Mouse (Mus musculus) CD4-positive, CD25-positive, alpha-beta regulatory T cell, adult 2 months (primary cell): ENCODE measurements around the gene Sostdc1.

ENCODE experiments used
- DNase-seq: peaks from one replicate; pipeline ENCODE4 v3.0.0-alpha.2; 2012; ENCODE audit warnings: low read depth, low spot score

Gene Sostdc1

DNA sequence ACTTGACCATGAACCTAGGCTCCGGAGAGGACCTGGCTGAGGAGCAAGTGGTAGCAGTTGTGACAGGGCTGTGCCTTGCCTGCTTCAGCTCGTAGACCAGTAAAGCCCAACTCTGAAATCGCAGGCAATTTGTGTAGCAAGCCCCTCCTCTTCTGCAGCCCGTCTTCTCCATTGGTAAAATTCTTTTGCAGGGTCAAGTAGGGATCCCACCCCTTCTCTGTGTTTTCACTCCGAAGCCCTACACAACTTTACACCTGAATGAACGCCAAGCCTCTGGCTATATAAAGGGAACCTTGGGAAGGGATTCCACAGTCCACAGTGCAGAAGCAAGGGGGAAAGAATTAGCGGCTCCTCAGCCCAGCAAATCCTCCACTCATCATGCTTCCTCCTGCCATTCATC is at the start of gene Sostdc1:
Sostdc1 (plus strand) TSS at position 224 of the 400 bp plus-strand sequence.
- DNase-seq: no peak

DNA sequence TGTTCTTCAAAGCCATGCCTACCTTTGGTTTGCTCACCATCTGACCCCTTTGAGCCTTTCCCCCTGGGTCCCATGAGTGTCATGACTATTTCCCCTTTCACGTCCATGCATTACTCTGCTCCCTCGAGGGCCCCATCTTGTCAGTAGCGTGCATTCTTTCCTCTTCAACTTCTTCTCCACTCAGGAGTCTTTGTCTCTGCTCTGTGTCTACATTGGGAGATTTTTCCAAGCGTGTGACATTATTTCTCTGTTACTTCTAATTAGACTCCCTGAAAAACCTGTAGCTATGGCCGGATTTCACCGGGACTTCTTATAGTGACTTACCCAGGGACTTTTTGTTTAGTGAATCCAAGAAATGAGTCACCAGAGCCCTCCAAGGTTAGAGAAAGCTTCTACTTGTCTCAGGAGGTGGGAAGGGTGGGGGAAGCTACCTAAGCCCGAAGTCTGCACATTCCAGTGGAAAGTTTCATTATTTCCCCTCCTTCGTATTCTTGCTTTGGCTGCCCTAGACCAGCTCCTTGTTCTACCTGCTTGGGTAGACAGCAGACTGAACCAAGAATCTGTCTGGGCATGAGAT is 46.2 kb upstream of the Sostdc1 start:
- no peak for DNase-seq

DNA sequence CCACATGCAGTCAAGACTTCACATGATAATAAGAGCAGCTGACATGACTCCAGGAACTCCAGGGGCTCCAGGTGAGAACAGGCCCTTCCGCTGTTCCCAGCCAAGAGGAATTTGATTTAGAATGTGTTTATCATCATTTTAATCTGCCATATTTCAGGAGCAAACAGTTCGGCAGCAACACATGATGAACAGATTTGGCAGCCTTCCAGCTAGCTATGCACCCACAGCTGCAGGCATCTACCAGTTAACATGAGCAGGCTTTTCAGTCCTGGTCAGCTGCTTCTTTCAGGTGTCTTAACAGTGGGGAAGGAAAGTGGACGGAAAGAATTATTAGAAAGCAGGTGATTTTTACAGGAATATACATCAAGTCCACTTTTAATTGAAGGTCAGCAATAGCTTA is 39.1 kb upstream of the Sostdc1 start:
- DNase-seq: no peak

DNA sequence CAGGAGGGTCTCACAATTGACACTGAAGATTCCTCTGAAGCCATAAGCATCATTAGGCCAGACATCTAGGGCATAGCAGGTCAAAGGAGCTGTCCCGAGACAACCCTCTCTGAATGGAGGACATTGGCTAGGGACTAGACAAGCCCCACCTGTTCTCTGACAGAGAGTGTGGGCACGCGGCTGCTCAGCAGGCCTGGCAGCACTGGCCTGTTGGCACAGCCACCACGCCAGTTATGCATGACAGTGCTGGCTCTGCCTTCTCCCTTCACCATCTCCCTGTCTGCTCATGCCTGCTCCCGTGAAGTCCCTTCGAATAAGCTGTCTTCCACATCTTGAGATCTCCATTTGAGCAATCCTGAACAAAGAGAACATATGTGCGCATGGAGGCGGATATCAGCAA is 24.3 kb upstream of the Sostdc1 start:
- DNase-seq: no peak

DNA sequence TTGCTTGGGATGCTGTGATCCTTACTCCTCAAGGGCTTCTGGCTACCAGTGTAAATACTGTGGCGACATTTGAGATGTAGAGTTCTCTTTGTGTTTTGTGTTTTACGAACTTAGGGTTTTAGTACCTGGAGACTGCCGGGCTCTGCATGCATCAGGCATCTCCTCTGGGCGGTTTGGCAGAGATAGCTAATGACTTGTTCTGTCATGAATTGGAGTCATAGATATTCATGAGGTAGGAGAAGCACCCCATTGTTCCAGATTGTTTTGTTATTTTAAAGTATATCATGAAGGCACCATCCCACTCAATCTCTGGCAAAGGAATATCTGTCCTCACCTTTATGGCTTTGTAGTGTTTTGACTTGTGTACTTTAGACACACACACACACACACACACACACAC is 23.5 kb upstream of the Sostdc1 start:
- DNase-seq: no peak

DNA sequence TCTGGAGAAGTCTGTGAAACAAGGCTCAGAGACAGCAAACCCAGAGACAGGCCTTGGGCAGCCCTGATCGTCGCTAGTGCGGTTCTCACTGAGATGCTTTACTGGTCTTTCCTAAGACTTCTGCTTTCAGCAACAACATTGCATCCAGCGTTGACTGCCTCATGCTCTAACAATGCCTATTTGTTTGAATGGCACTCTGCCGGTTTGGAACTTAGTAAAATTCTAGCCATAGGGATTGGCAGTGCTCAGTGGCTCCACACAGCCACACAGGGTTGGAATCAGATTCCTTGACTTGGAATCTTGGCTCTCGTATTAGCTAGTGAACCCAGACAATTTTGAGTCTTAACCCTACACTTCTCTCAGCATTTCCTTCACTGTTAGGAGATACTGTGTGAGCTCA is 22.6 kb upstream of the Sostdc1 start:
- DNase-seq: no peak

DNA sequence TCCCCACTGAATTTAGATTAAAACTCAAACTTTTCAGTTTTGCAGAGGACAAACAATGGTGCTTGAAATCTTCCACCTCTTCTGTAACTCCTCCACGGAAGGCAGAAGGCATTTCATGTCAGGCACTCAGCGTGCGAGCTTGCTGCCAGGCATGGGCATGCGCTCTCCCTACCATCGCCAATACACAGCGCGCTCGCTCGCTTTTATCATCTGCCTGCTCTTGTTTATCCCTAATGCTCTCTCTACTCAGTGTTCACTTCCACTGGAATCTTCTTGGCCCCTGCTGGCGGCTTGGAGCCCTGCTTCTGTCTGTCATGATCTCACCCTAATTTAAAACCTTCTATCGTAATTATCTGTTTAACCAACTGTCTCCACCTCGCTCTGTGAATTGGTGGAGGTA is 11.6 kb upstream of the Sostdc1 start:
- no peak for DNase-seq

DNA sequence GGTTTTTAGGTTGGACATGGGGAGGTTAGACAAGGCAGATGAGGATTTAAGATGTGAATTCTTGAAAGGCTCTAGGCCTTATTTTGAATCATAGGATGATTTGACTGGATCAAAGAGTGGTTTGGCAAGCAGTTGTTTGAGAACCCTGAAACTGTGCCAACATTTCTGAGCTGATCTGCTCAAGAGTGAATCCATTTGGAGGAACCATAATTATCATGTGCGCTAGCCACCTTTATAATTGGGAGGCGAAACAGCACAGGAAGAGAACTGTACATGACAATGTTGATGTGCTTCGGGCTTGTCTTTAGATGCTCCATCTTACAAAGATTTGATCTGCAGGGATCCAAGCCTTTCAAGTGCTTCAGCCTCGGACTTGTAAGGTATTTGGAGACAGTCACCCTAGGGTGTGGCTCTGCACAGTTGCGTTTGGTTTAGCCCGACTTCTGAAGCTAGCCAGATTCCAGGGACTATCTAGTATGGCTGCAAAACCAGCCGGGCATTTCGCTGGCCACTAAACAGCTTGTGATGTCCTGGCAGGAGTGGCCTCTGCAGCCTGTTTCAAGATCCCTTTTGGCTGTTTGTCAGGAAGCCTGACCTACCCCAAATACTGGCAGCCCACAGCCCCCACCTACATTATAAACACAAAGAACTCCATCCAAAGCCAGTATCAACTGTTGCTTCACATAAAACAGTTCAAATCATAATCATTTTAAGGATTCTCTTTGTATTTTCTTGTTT is 10.9 kb upstream of the Sostdc1 start:
- DNase-seq: no peak

DNA sequence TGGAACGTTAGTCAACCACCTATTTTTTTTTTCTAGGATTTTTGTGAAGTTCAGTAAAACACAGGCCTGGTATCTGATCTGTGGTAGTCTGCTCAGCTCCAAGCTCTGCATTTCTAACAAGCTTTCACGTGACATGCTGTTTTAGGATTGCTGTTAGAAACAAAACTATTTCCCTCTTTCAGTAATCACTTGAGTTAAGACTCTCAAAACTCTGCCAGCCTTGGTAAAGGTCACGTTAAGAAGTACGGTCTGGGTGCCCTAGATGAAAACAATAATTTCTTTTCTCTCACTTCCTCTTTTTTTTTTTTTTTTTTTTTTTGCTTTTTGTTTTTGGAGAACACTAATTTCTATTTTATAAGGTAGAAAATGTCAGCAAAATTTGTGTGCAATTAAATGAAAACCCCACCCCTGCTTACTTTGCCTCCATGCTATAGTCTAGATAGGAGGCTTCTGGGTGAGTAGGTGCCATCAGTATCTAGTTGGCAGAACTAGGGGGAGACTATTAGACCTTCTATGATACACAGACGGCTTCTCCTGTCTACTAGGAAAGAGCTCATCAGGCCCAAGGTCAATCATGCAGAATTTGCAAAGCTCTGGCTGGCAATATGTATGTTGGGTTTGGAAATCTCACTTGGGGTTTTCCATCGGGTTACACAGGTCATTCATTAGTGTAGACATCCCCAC is 5.1 kb upstream of the Sostdc1 start:
- no peak for DNase-seq

DNA sequence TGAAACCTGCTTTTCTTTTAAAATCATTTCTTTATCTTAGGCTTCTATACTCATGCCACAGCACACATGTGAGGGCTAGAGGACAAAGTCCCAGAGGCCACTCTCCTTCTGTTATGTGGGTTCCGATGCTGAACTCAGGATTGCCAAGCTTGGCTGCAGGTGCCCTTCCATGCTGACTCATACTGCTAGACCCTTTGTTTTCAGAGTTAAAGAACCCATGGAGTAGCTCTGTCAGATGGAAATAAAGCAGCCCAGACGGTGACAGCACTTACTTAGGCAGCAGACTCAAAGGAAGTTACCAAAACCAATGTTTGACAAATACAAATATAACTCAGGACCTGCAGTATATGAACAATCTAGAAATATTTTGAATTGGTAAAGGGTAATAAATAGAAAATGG is 924 bp upstream of the Sostdc1 start:
- DNase-seq: no peak

DNA sequence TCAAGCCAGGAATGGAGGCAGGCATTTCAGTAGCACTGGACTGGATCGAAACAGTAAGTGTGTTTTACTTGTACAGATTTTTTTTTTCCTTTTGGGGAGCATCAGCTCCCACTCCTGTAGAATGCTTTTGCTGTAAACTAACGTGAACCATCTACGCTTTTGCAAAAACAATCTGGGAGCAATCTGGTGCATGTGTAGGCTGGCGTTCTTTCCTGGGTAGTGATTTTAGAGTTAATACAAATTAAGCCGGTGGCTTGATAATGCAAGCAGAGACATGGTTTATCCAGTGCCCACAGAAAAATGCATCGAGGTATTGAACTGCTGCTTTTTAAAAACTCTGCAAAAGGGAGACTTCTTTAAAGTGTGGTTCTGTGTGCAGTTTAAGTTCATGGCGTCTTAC is 507 bp downstream of the Sostdc1 start:
- DNase-seq: no peak

DNA sequence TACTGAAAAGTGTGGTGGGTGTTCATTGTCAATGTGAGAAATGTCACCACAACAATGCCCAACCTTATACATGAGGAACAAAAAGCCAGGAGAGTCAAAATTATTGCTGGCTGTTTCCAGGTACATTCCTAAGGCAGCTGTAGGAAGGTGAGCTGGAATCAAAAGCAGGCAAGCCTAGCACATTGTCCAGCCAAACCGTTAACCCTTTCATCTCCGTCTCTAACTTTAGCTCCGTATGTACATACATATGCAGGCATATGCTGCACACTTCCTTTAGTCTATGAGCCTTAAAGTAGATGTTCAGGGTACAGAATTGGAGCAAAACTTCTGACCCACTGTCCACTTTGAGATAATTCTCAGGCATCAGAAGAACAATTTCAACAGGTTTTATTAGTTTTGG is 1.6 kb downstream of the Sostdc1 start:
- DNase-seq: no peak

DNA sequence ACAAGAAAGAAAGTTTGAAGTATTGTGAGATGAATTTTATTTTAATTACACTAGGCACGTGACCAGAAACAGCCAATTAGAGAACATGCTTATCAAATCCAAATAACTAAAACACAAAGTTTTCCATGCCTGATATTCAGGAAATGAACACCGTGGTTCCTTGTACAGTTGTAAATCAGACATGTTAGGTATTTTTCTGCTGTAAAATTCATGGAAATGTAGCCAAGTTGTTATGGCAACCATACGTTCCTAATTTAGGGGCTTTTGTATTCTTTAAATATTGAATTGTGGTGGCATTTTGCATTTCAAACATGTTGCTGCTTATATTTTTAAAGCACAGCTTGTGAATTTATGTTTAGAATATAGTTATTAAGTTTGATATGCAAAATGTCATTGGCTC is 2.1 kb downstream of the Sostdc1 start:
- DNase-seq: no peak

DNA sequence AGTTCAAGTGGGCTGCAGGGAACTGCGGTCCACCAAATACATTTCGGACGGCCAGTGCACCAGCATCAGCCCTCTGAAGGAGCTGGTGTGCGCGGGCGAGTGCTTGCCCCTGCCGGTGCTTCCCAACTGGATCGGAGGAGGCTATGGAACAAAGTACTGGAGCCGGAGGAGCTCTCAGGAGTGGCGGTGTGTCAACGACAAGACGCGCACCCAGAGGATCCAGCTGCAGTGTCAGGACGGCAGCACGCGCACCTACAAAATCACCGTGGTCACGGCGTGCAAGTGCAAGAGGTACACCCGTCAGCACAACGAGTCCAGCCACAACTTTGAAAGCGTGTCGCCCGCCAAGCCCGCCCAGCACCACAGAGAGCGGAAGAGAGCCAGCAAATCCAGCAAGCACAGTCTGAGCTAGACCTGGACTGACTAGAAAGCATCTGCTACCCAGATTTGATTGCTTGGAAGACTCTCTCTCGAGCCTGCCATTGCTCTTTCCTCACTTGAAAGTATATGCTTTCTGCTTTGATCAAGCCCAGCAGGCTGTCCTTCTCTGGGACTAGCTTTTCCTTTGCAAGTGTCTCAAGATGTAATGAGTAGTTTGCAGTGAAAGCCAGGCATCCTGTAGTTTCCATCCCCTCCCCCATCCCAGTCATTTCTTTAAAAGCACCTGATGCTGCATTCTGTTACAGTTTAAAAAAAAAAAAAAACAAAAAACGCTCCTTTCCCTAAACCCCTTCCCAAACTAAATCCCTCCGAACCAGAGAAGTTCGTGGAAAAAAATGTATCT is 3.3 kb downstream of the Sostdc1 start:
- peak; percentile 41 for DNase-seq

DNA sequence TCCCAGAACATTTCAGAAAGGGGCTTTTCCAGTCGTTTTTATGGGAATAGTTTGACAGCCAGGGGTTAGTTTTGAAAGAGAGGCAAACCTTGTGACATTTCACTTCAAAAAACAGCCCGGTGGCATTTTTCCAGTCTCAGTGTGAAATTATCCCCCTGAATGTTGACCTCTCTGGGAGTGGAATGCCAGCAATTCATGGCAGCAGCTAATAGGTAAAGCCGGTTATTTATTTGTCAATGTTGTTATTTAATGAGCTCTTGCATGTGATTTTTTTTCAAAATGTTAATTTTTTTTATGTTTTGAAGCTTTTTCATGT is 3.8 kb downstream of the Sostdc1 start:
- no peak for DNase-seq

DNA sequence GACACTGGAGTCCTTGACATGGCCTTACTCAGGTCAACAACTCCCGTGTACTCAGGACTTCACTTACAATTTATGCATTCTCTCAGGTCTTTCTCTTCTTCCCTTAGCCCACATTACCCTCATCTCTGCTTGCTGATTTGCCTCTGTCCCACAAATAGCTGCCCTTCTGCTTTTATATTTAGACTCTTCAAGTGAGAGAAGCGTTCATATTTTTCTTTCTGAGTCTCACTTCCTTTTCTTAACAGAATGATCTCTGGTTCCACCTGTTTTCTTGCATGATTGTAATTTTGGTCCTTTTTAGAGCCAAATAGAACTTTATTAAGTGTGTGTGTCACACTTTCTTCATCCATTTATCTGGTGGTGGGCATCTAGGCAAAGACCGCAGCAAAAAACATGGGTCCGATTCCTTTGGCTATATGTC is 12.2 kb downstream of the Sostdc1 start:
- no peak for DNase-seq

DNA sequence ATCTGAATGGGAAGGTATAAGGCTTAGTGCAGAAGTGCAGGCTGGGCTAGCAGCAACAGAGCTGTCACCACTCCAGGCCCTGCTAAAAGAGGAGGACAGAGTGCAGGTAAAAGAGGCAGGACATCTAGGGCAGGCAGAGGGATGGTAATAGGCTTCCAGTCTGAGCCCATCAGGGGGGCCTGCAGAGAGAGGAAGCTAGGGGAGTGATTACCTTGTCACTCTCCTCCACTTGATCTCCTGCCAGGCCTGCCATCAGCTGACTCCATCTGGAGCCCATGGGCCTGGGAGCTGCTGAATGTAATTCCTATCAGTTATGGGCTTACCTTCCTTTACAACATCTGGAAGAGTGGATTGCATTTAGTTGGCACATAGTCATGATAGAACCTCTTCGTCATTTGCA is 18.7 kb downstream of the Sostdc1 start:
- no peak for DNase-seq

DNA sequence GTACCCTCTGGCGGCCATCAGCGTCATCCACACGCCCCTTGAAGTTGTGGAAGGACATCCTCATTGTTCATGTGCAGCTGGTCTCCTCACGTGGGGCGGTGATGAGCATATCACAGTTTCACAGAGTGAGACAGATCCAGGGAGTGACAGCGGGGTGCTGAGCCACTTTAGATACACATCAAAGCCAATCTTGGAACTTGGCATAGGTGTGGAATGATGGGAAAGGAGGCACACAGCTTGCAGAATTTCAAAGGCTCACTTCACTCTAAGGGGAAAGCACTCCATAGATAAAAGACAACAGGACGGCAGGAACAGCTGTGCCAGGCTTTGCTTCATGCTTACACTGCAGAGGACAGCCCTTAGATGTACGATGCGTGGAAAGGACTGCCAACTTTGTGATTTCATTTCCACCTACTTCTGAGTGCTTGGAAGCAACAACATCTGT is 19.9 kb downstream of the Sostdc1 start:
- no peak for DNase-seq

DNA sequence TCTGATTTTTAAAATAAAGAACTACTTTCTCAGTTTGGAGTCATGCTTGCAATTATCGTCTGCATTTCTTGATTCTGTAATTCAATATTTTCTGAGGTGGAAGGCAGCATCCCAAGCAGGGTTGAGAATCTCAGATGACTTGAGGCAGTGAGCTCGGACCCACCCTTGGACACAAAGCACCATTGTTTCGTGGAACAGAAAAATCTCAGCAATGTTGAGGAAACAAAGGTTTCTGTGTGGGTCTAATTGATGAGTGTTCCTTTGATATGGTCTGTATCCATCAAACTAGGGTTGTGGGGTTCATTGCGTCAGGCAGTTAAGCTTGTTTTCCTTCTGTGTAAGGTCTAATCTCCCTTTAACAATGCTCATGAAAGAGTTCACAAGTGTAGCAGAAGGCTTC is 30.2 kb downstream of the Sostdc1 start:
- no peak for DNase-seq

DNA sequence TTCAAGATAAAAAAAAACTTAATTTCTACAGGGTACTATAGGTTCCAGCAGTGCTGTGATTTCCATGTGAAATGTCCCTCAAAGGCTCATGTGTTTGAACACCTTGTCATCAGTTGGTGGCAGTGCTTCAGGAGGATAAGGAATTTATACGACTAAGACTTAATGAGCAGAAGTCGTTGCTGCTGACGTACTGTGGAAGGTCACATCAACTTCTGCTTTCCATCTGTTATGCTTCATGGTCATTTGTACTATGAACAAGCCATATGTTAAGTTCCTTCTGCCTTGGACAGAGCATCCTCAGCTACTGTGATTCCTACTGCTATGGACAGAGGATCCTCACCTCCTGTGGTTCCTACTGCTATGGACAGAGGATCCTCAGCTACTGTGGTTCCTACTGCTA is 46.1 kb downstream of the Sostdc1 start:
- DNase-seq: no peak

DNA sequence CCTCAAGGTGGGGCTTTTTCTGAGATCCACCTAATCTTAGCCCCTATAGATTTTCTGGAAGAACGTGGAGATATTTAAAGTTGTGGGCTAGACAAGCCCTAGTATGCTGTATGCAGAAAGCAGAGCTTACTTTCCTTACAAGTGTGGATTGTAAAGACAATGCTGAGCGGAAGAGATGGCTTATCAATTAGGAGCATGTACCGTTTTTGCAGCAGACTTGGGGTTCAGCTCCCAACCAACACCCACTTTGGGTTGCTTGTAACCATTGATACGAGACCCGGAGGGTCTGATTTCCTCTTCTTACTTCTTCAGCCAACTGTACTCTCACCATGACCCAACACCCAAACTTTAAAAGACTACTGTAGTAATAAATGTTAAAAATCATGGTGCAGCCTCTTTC is 46.8 kb downstream of the Sostdc1 start:
- DNase-seq: no peak

DNA sequence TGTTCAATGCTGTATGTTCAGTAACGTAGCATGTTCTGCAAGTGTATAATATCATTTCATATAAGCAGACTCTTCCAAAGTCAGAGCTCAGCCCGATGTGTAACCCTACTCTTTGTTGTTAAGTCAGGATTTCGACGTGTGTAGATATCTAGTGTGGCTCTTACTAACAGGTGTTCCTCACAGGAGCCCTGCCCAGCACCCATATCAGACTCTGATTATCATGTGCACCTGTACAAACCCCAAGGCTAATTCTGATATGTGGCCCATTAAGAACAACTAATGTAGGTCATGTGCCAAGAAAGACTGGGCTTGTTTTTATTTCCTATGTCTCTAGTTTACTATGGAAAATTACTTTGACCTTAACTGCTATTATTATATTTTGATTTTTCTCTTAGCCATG is 50.1 kb downstream of the Sostdc1 start:
- no peak for DNase-seq
